Mouse (Mus musculus) cerebellum, postnatal 14 days (tissue): Measurements from ENCODE around the gene Nub1.
A peak's percentile ranks its signal among the peaks of the same experiment; 100 is the strongest.
"Not testable (repeated sequence)": the region's sequence is repeated elsewhere in the genome, so short reads cannot be mapped to it uniquely, and the experiment has no call there.

Experiments
- DNase-seq, 2 experiments: peaks; one replicate each; pipeline ENCODE4 v3.0.0; 2021; ENCODE audit warnings: mixed read lengths in 2 of 2

Nub1 gene

GRCm38 (mm10) chr5:24685366-24686093, at the start of gene Nub1:
TSS of gene Nub1 (plus strand) at chr5:24685532.
- peak; percentile 99 to 100 for DNase-seq

GRCm38 (mm10) chr5:24636987-24637386, 48.3 kb upstream of the Nub1 start:
- peak; percentile 57 to 59 for DNase-seq

GRCm38 (mm10) chr5:24638131-24638530, 47.2 kb upstream of the Nub1 start:
- no peak for DNase-seq

GRCm38 (mm10) chr5:24639081-24639480, 46.3 kb upstream of the Nub1 start:
- DNase-seq, result no peak

GRCm38 (mm10) chr5:24645454-24645853, 39.9 kb upstream of the Nub1 start:
- no peak for DNase-seq

- no peak for DNase-seq
Measured at GRCm38 (mm10) chr5:24649231-24649630, 36.1 kb upstream of the Nub1 start.

GRCm38 (mm10) chr5:24649701-24650100, 35.6 kb upstream of the Nub1 start:
- no peak for DNase-seq

- no peak for DNase-seq
Measured at GRCm38 (mm10) chr5:24651356-24651755, 34.0 kb upstream of the Nub1 start.

GRCm38 (mm10) chr5:24651768-24652752, 33.3 kb upstream of the Nub1 start:
- DNase-seq, result peak; percentile 95 to 97

GRCm38 (mm10) chr5:24652780-24653179, 32.6 kb upstream of the Nub1 start:
- DNase-seq, result no peak

- DNase-seq, result no peak
Measured at GRCm38 (mm10) chr5:24654491-24654890, 30.8 kb upstream of the Nub1 start.

- peak; percentile 81 for DNase-seq
Measured at GRCm38 (mm10) chr5:24657113-24657512, 28.2 kb upstream of the Nub1 start.

GRCm38 (mm10) chr5:24659708-24660423, 25.5 kb upstream of the Nub1 start:
- no peak for DNase-seq

GRCm38 (mm10) chr5:24661457-24661856, 23.9 kb upstream of the Nub1 start:
- DNase-seq, result no peak

- DNase-seq, result peak; percentile 94 to 95
Measured at GRCm38 (mm10) chr5:24674238-24674637, 11.1 kb upstream of the Nub1 start.

GRCm38 (mm10) chr5:24681436-24681835, 3.9 kb upstream of the Nub1 start:
- DNase-seq, result no peak

GRCm38 (mm10) chr5:24684578-24685365, 560 bp upstream of the Nub1 start:
- peak; percentile 41 to 52 for DNase-seq

GRCm38 (mm10) chr5:24686176-24686575, 844 bp downstream of the Nub1 start:
- no peak for DNase-seq

- DNase-seq, result not testable (repeated sequence)
Measured at GRCm38 (mm10) chr5:24686671-24687420, 1.5 kb downstream of the Nub1 start.

GRCm38 (mm10) chr5:24687696-24688095, 2.4 kb downstream of the Nub1 start:
- no peak for DNase-seq

- no peak for DNase-seq
Measured at GRCm38 (mm10) chr5:24696704-24697103, 11.4 kb downstream of the Nub1 start.
